Mouse (Mus musculus) G1E (cell line): ENCODE results near the gene Cdc20. TPM values are rescaled to one million over a fixed set of nuclear protein-coding genes. Genes with fewer than 3 reads are reported as not detected.

Experiments used
- ATAC-seq: 2 replicates; pipeline ENCODE4 v1.8.0; 2016; ENCODE audit warnings: mild to moderate bottlenecking; ENCODE audit not compliant: insufficient number of reproducible peaks, poor library complexity, low FRiP score, severe bottlenecking; ENCODE audit errors: extremely low read depth
- DNase-seq: peaks from one replicate; pipeline ENCODE4 v3.0.0; 2012; ENCODE audit warnings: low spot score
- H3K27me3 ChIP-seq: 2 replicates; pipeline ENCODE4 v1.6.1; 2012; ENCODE audit warnings: mild to moderate bottlenecking, low read length, inconsistent platforms; ENCODE audit not compliant: insufficient read depth
- H3K36me3 ChIP-seq: replicated peaks from 2 replicates; pipeline ENCODE3; 2012; ENCODE audit warnings: mild to moderate bottlenecking, inconsistent platforms
- H3K4me1 ChIP-seq: 2 replicates; pipeline ENCODE4 v1.6.1; 2012; ENCODE audit warnings: low read depth, low read length, inconsistent platforms, mixed read lengths; ENCODE audit not compliant: insufficient read depth
- H3K4me3 ChIP-seq: 2 replicates; pipeline ENCODE4 v1.5.1; 2012; ENCODE audit warnings: low read depth, mild to moderate bottlenecking, inconsistent platforms, low read length, moderate library complexity, mixed read lengths
- H3K9me3 ChIP-seq: replicated peaks from 2 replicates; pipeline ENCODE4 v1.6.1; 2012; ENCODE audit warnings: inconsistent platforms
- CTCF ChIP-seq: IDR thresholded peaks from 2 replicates; pipeline ENCODE4 v1.5.1; 2012; ENCODE audit warnings: low read depth, low read length, inconsistent platforms, mixed read lengths
- GATA1 ChIP-seq: IDR thresholded peaks from 2 replicates; pipeline ENCODE4 v1.6.1; 2012; ENCODE audit warnings: borderline replicate concordance, low read length, inconsistent platforms, mixed read lengths
- GATA2 ChIP-seq: IDR thresholded peaks from 2 replicates; pipeline ENCODE4 v1.6.1; 2012; ENCODE audit warnings: low read depth, low read length, inconsistent platforms, borderline replicate concordance
- POLR2AphosphoS5 ChIP-seq: IDR thresholded peaks from 2 replicates; pipeline ENCODE4 v1.6.1; 2012; ENCODE audit warnings: low read depth, low read length, inconsistent platforms; ENCODE audit not compliant: insufficient replicate concordance
- TAL1 ChIP-seq: conservative IDR thresholded peaks from 2 replicates; pipeline ENCODE4 v1.6.1; 2012; ENCODE audit warnings: low read depth, low read length, inconsistent platforms, mixed read lengths
- polyA plus RNA-seq: library from polyadenylated mRNA; stranded (reverse); fragments of >175 nt; gene quantifications from 2 replicates; pipeline ENCODE4 v1.2.3, GENCODE M21; 2012
- total RNA-seq, 2 experiments: library from RNA; stranded (forward) in 1 of 2; stranded (reverse) in 1 of 2; fragments of 200-1000 nt in 1 of 2; fragments of >200 nt in 1 of 2; fragmentation: Nextera tagmentation in 1 of 2; gene quantifications; 2 replicates each; pipeline ENCODE4 v1.2.3; 2014 to 2017

The Cdc20 gene
- total RNA-seq (2014; fragmentation: Nextera tagmentation): 43.7 and 52.5 TPM in 2 replicates
- total RNA-seq (2017): 86.2 and 97.4 TPM in 2 replicates
- polyA plus RNA-seq: 153 and 175 TPM in 2 replicates

DNA sequence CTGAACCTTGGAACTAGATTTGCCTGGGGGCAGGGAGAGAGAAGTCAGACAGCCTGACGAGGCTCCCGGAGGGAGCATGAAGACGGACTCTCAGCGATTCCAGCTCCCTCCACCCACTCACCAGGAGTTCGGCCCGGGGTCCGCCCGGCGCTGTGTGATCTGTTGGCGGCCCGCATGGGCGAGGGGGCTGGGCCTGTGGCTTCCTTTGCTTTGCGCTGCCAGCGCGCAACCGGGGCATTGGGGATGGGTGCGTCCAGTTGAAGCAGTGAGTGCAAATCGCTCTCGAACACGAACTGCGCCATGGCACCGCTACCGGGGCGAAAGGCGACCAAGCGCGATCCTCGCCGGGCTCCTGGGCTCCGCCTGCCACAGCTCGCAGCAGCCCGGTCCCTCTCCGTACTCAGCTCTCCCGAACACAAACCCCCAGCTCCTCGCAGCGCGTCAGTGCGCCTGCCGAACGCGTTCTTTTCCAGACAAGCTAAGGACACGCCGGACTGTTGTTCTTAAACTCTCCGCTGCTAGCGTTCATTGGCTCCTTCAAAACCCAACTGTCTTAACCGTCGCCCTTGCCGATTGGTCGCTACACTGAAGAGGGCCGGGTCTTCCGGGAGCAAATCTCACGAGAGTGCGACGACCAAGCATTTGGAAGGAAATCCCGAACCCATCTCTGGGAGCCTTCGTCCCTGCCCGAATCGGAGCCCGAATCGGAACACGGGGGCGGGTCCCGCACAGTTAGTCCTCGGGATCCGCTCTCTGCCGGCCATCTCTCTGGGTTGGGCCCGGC lies at the start of gene Cdc20:
Gene Cdc20 (minus strand): TSS at position 533 of the 784 bp plus-strand sequence.
- Histone ChIP-seq H3K4me3 (peak within 1 kb of the TSS; percentile 93), H3K27me3 (peaks cover 10% of the 10 kb centered on the region; the same call in 1 of the 2 replicates), H3K4me1 (peaks cover 54% of the 10 kb centered on the region), H3K36me3 (peaks cover 45% of the 10 kb centered on the region), H3K9me3 (no peaks in the 10 kb centered on the region)
- ATAC-seq (peak; percentile 92), DNase-seq (peak; percentile 94)
- TF ChIP-seq GATA2 (no peak), CTCF (no peak), POLR2AphosphoS5 (0 out of 2 replicates have a peak, but pooled peaks have one; percentile 68)

DNA sequence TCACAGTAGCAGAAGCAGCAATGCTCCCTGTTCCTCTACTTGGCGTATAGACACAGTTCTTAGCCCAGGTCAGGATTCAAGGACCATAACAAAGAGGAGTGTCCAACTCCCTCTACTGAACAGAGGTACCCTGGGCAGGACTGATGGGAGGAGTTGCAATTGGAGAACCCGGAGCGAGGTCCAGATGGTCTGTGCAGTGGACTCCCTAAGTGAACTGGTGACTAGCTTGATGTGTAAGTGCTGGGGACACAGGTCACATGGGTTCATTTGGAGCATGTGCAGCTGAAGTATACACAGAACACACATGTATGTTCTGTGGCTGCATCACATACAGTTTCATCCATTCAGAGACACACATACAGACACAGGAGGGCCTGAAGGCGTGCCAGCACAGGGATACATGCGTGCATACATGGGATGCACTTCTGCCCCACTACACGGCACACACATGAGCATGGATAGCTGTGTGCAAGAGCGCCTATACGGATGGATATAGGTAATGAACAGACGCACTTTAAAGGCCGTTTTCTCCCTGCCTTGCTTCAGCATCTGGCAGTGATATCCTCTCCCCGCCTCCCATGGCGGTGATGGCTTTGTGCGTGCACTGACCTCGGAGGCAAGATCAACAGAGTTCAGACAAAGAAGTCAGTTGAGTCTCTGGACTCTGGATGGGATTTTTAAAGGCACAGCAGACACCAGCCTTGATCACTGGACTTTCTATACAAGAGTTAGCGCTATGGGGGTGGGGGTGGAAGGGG lies 39.8 kb upstream of the Cdc20 start:
- peaks cover 20% of the 10 kb centered on the region; the same call in 1 of the 2 replicates for H3K27me3 ChIP-seq
- no peak for ATAC-seq

DNA sequence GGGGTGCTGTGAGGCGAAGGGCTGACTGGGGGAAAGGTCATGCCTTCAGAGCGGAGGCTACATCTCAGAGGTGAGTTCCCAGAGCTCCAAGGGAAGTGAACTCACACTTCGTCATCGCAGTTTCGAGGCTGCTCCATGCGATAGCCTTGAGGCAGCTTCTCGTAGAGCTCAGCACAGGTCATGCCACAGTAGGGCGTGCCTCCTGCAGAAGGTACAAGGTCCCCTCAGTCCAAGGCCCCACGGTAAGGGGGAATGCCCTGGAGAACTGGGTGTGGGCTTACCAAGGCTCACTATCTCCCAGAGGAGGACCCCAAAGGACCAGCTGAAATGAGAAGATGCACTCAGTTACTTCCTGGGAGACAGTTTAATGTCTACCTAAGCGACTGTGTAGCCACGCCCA lies 35.5 kb upstream of the Cdc20 start:
- Histone ChIP-seq H3K27me3 (peaks cover 26% of the 10 kb centered on the region; the same call in 1 of the 2 replicates), H3K4me3 (no peak overlapping the region), H3K9me3 (no peaks in the 10 kb centered on the region), H3K4me1 (peaks cover 3% of the 10 kb centered on the region; the same call in 1 of the 2 replicates), H3K36me3 (no peaks in the 10 kb centered on the region)
- no peak for DNase-seq
- no peak for ATAC-seq
- no peak for TF ChIP-seq GATA1
- TF ChIP-seq GATA2: no peak
- no peak for TF ChIP-seq CTCF
- no peak for TF ChIP-seq TAL1
- no peak for TF ChIP-seq POLR2AphosphoS5

More for the DNA sequence above, 39.8 kb upstream of the Cdc20 start:
- H3K36me3 ChIP-seq: no peaks in the 10 kb centered on the region
- TF ChIP-seq POLR2AphosphoS5: no peak
- no peak for TF ChIP-seq GATA2
- TF ChIP-seq GATA1: no peak
- TF ChIP-seq CTCF: no peak
- no peak for TF ChIP-seq TAL1
- DNase-seq: no peak
- no peaks in the 10 kb centered on the region for H3K9me3 ChIP-seq
- peaks cover 3% of the 10 kb centered on the region; the same call in 1 of the 2 replicates for H3K4me1 ChIP-seq
- no peak overlapping the region for H3K4me3 ChIP-seq

DNA sequence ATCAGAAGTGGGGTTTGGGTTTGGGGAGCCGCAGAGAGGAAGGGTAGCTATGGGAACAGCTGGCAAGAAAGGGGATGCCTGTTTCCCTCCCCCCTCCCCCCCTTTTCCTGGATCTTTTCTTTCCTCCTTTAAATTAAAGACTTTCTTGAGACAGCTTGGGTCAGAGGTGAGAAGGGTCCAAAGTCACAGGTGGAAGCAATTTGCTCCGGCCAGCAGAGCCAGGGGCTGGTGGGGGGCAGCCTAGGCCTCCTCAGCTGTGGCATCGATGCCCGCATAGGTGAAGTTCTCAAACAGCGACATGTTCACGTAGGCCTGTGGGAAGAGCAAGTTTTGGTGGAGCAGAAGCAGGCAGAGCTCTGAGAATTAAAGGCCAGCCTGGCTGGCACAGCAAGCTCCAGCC lies 34.1 kb upstream of the Cdc20 start:
- no peak overlapping the region for H3K4me3 ChIP-seq
- no peaks in the 10 kb centered on the region for H3K9me3 ChIP-seq
- DNase-seq (no peak), ATAC-seq (no peak)
- peaks cover 29% of the 10 kb centered on the region for H3K27me3 ChIP-seq
- peaks cover 3% of the 10 kb centered on the region; the same call in 1 of the 2 replicates for H3K4me1 ChIP-seq
- no peak for TF ChIP-seq TAL1
- TF ChIP-seq GATA1: no peak
- no peak for TF ChIP-seq GATA2
- TF ChIP-seq CTCF: no peak
- no peak for TF ChIP-seq POLR2AphosphoS5
- H3K36me3 ChIP-seq: no peaks in the 10 kb centered on the region

DNA sequence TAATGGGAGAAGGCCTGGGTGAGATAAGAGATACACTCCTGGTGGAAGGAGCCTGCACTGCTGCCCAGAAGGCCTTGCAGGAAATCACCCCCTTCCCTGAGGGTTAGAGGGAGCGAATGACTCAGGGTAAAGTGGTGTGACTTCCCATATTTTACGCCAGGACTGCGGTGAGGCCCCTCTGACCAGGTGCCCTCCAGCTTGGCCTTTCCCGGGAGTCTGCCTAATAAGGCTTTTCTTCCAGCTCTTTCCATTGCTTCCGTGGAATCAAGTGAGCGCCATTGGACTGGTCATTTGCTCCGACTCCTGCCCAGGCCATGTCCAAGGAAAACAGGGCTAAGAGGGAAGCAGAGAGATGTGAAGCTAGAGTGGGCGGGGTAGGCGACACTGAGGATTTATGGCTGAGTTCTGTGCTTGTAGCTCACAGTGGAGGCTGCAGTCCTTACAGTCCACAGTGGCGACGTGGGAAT lies 28.6 kb upstream of the Cdc20 start:
- no peak for TF ChIP-seq GATA2
- TF ChIP-seq GATA1: no peak
- TF ChIP-seq TAL1: no peak
- no peak for TF ChIP-seq CTCF
- no peak for TF ChIP-seq POLR2AphosphoS5
- no peak for DNase-seq
- Histone ChIP-seq H3K4me3 (no peak overlapping the region), H3K4me1 (peaks cover 4% of the 10 kb centered on the region), H3K27me3 (peaks cover 34% of the 10 kb centered on the region), H3K36me3 (no peaks in the 10 kb centered on the region), H3K9me3 (no peaks in the 10 kb centered on the region)
- ATAC-seq: no peak

DNA sequence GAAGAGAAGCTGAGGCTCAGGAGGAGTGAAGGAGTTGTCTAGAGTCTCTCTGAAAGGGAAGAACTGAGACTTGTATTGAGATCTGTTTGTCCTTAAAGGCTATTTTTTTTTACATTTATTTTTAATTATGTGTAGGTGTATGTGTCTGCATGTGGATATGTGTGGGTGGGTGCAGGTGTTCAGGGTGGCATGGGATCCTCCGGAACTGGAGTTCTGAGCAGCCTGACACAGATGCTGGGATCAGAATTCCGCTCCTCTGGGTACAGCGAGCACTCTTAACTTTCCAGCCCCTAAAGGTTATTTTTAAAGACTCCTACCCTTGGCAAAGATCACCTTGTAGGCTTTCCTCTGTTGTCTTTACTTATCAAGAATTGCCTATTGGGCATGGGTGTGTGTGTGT lies 27.8 kb upstream of the Cdc20 start:
- no peak for TF ChIP-seq CTCF
- TF ChIP-seq TAL1: no peak
- no peak for TF ChIP-seq GATA1
- TF ChIP-seq GATA2: no peak
- TF ChIP-seq POLR2AphosphoS5: no peak
- H3K4me1 ChIP-seq: peaks cover 4% of the 10 kb centered on the region
- no peak overlapping the region for H3K4me3 ChIP-seq
- ATAC-seq (no peak), DNase-seq (no peak)
- no peaks in the 10 kb centered on the region for H3K9me3 ChIP-seq
- peaks cover 34% of the 10 kb centered on the region for H3K27me3 ChIP-seq
- H3K36me3 ChIP-seq: no peaks in the 10 kb centered on the region
